Mouse (Mus musculus) C2C12 (cell line): ENCODE results near the gene Calm1. TPM values are rescaled to one million over a fixed set of nuclear protein-coding genes. Genes with fewer than 3 reads are reported as not detected.
"Not testable (repeated sequence)": the region's sequence is repeated elsewhere in the genome, so short reads cannot be mapped to it uniquely, and the experiment has no call there.

Experiments used
- H3K27me3 ChIP-seq: one replicate; pipeline ENCODE4 v1.6.1; 2011; ENCODE audit not compliant: control insufficient read depth, insufficient read depth, insufficient read length
- H3K36me3 ChIP-seq: one replicate; pipeline ENCODE4 v1.6.1; 2011; ENCODE audit not compliant: control insufficient read depth, insufficient read depth
- H3K4me3 ChIP-seq: one replicate; pipeline ENCODE4 v1.5.1; 2011; ENCODE audit warnings: mild to moderate bottlenecking, control low read depth; ENCODE audit not compliant: poor library complexity, insufficient read depth, severe bottlenecking
- H3K79me2 ChIP-seq: one replicate; pipeline ENCODE4 v1.6.1; 2011; ENCODE audit not compliant: control insufficient read depth, insufficient read depth
- H3K79me3 ChIP-seq: one replicate; pipeline ENCODE4 v1.6.1; 2011; ENCODE audit warnings: low read depth, control low read depth
- H3ac ChIP-seq: one replicate; pipeline ENCODE3; 2011; ENCODE audit warnings: low read depth; ENCODE audit not compliant: control insufficient read depth, insufficient read length
- CEBPB ChIP-seq: IDR thresholded peaks from one replicate; pipeline ENCODE4 v1.6.1; 2011; ENCODE audit warnings: low read depth, mild to moderate bottlenecking, control low read depth, moderate library complexity
- CTCF ChIP-seq: IDR thresholded peaks from one replicate; pipeline ENCODE4 v1.5.1; 2011; ENCODE audit not compliant: control insufficient read depth, insufficient read depth, insufficient read length
- FOSL1 ChIP-seq: IDR thresholded peaks from one replicate; pipeline ENCODE4 v1.8.0; 2011; ENCODE audit warnings: mild to moderate bottlenecking, low read length; ENCODE audit not compliant: poor library complexity, insufficient read depth, severe bottlenecking
- MAX ChIP-seq: IDR thresholded peaks from one replicate; pipeline ENCODE4 v1.6.1; 2011; ENCODE audit warnings: mild to moderate bottlenecking, control low read depth
- MYOD1 ChIP-seq: IDR thresholded peaks from one replicate; pipeline ENCODE4 v1.6.1; 2011; ENCODE audit warnings: low read depth; ENCODE audit not compliant: control insufficient read depth, insufficient read length
- MYOG ChIP-seq: IDR thresholded peaks from one replicate; pipeline ENCODE4 v1.6.1; 2011; ENCODE audit not compliant: control insufficient read depth, insufficient read length; ENCODE audit errors: extremely low read depth
- USF1 ChIP-seq: IDR thresholded peaks from one replicate; pipeline ENCODE4 v1.6.1; 2011; ENCODE audit warnings: low read depth, mild to moderate bottlenecking, control low read depth, moderate library complexity
- polyA plus RNA-seq: library from polyadenylated mRNA; unstranded; fragments of >200 nt; fragmentation: generic; extraction: Trizol; gene quantifications from one replicate; pipeline ENCODE4 v1.2.1, GENCODE M21; 2012; ENCODE audit warnings: missing spikeins

Gene Calm1
- polyA plus RNA-seq, 1 experiment = 397 TPM

- Histone ChIP-seq H3ac (no peak overlapping the region), H3K79me3 (no peaks in the 10 kb centered on the region), H3K4me3 (no peak overlapping the region), H3K36me3 (peaks cover 13% of the 10 kb centered on the region), H3K27me3 (no peaks in the 10 kb centered on the region), H3K79me2 (no peaks in the 10 kb centered on the region)
- TF ChIP-seq MYOD1 (no peak), USF1 (no peak), CEBPB (no peak), MYOG (no peak), CTCF (no peak), MAX (no peak), FOSL1 (no peak)
These were observed 13.9 kb downstream of the Calm1 start for GRCm38 (mm10) chr12:100213162-100213561.

- Histone ChIP-seq H3K79me3 (no peaks in the 10 kb centered on the region), H3K27me3 (no peaks in the 10 kb centered on the region), H3K79me2 (no peaks in the 10 kb centered on the region), H3K36me3 (peaks cover 7% of the 10 kb centered on the region), H3K4me3 (no peak overlapping the region), H3ac (no peak overlapping the region)
- TF ChIP-seq MYOD1 (no peak), FOSL1 (no peak), MYOG (no peak), CTCF (no peak), USF1 (no peak), CEBPB (no peak), MAX (no peak)
These were observed 14.9 kb downstream of the Calm1 start for GRCm38 (mm10) chr12:100214156-100214555.

GRCm38 (mm10) chr12:100214738-100215137 is 15.5 kb downstream of the Calm1 start:
- H3K36me3 ChIP-seq = peaks cover 1% of the 10 kb centered on the region
- H3K79me3 ChIP-seq = no peaks in the 10 kb centered on the region
- H3K79me2 ChIP-seq = no peaks in the 10 kb centered on the region
- H3K4me3 ChIP-seq = no peak overlapping the region
- no peaks in the 10 kb centered on the region for H3K27me3 ChIP-seq
- no peak overlapping the region for H3ac ChIP-seq
- TF ChIP-seq MYOG (no peak), USF1 (no peak), MYOD1 (no peak), FOSL1 (no peak)

GRCm38 (mm10) chr12:100217087-100217486 is 17.9 kb downstream of the Calm1 start:
- not testable (repeated sequence) for H3K36me3 ChIP-seq, H3K4me3 ChIP-seq, H3K27me3 ChIP-seq, H3ac ChIP-seq, H3K79me2 ChIP-seq, H3K79me3 ChIP-seq

- no peaks in the 10 kb centered on the region for H3K36me3 ChIP-seq
- H3K79me2 ChIP-seq = no peaks in the 10 kb centered on the region
- no peaks in the 10 kb centered on the region for H3K27me3 ChIP-seq
- H3ac ChIP-seq = no peak overlapping the region
- H3K79me3 ChIP-seq = no peaks in the 10 kb centered on the region
- H3K4me3 ChIP-seq = no peak overlapping the region
- TF ChIP-seq CEBPB = no peak
- TF ChIP-seq MYOD1 = no peak
- TF ChIP-seq CTCF = no peak
- no peak for TF ChIP-seq USF1
These were observed 20.8 kb downstream of the Calm1 start for GRCm38 (mm10) chr12:100220012-100220411.

- no peak for TF ChIP-seq USF1
- Histone ChIP-seq H3K4me3 (no peak overlapping the region), H3K36me3 (no peaks in the 10 kb centered on the region), H3K27me3 (no peaks in the 10 kb centered on the region), H3ac (no peak overlapping the region), H3K79me2 (no peaks in the 10 kb centered on the region), H3K79me3 (no peaks in the 10 kb centered on the region)
These were observed 22.5 kb downstream of the Calm1 start for GRCm38 (mm10) chr12:100221608-100222321.
